Mouse (Mus musculus) cerebellum, adult 2 months (tissue): ENCODE data around the gene Lrp8. TPM values are rescaled to one million over a fixed set of nuclear protein-coding genes. Genes with fewer than 3 reads are reported as not detected.
A peak's percentile ranks its signal among the peaks of the same experiment; 100 is the strongest.

Experiments used
- DNase-seq, 2 experiments: peaks; one replicate each; pipeline ENCODE4 v3.0.0; 2021
- H3K27ac ChIP-seq: fragments of 200-500 bp; 2 replicates; pipeline ENCODE4 v1.5.1; 2012; ENCODE audit warnings: low read length, control low read depth, inconsistent platforms; ENCODE audit not compliant: insufficient read depth
- H3K27me3 ChIP-seq: fragments of 200-500 bp; 2 replicates; pipeline ENCODE4 v1.6.1; 2012; ENCODE audit warnings: inconsistent platforms, mild to moderate bottlenecking, low read length, moderate library complexity; ENCODE audit not compliant: control insufficient read depth, insufficient read depth
- H3K4me1 ChIP-seq: fragments of 200-500 bp; 2 replicates; pipeline ENCODE4 v1.6.1; 2011; ENCODE audit warnings: low read length; ENCODE audit not compliant: control insufficient read depth, insufficient read depth
- H3K4me3 ChIP-seq: fragments of 200-500 bp; replicated peaks from 2 replicates; pipeline ENCODE3; 2011; ENCODE audit warnings: mild to moderate bottlenecking, low read depth, low read length, control low read depth; ENCODE audit not compliant: insufficient read depth
- CTCF ChIP-seq: fragments of 200-500 bp; IDR thresholded peaks from 2 replicates; pipeline ENCODE4 v1.5.1; 2011; ENCODE audit warnings: low read depth, mild to moderate bottlenecking, control low read depth, low read length, moderate library complexity, borderline replicate concordance; ENCODE audit not compliant: insufficient read depth
- POLR2A ChIP-seq: fragments of 200-500 bp; IDR thresholded peaks from 2 replicates; pipeline ENCODE4 v1.6.1; 2011; ENCODE audit warnings: low read length, control low read depth, borderline replicate concordance; ENCODE audit not compliant: insufficient read depth
- WGBS: fragments of 180-500 bp; shearing (Covaris S2); methylation state at CpG from one replicate; pipeline ENCODE4 v1.1.7; 2018; 5-methylcytosine and 5-hydroxymethylcytosine counted together
- polyA plus RNA-seq: library from polyadenylated mRNA; depleted of rRNA; stranded (reverse); fragments of >200 nt; gene quantifications from 2 replicates; pipeline ENCODE4 v1.2.3, GENCODE M21; 2012

The Lrp8 gene
- polyA plus RNA-seq, 1 experiment: 55.4 TPM

DNA sequence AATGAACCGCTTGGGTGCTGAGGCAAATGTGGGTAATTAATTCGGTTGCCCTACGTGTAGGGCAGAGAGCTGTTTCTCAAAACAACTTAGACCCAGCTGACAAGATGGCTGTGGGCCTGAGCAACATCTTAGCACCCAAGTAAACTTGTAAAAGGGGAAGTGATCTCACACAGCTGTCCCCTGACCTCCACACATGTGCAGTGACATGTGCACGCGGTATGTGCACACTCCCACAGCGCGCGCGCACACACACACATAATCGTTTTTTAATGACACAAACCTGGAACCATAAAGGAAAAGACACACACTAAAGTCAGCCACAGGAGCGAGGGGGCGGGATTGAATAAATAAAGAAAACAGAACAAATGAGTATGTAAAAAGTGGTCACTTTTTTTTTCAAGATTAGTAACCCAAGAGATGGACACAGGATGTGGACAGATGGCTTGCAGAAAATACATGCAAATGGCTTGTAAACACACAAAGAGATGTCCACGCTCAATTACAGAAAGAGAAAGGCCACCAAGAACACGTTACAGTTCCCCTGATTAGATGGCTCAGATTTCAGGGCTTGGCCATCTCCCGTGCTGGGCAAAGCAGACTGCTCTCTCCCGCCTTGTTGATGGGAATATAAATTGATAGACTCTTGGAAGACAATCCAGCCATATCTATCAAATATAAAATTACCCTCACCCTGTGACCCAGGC, 29.8 kb upstream of the Lrp8 start:
- no peak for DNase-seq
- Histone ChIP-seq H3K4me1 (no peaks in the 10 kb centered on the region), H3K27me3 (no peaks in the 10 kb centered on the region), H3K27ac (no peak overlapping the region), H3K4me3 (no peak overlapping the region)
- no peak for TF ChIP-seq CTCF
- no peak for TF ChIP-seq POLR2A
- WGBS: 72% methylated on average over 16 of the region's 16 CpGs

DNA sequence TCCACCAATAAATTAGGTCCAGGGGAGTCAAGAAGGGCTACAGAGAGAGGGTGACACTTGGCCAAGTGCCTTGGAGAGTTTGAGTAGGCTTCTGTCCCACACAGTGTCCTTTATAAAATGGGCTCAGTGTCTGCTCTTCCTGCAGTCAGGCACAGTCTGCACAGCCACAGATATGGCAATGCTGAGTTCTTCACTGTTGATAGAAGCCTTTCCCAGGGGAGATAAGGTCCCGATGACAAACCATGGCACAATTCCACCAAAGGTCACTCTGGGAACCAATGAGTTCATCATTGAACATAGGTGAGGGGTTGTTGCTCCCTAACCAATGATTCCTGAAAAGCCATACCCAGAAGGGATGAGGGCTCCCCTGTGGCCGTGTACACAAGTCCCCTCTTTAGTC, 27.2 kb upstream of the Lrp8 start:
- 73% methylated on average over 2 of the region's 2 CpGs for WGBS

GRCm38 (mm10) chr4:107775672-107776071, 26.4 kb upstream of the Lrp8 start:
- WGBS: 43% methylated on average over 7 of the region's 7 CpGs
- DNase-seq: no peak

More for the DNA sequence above, 27.2 kb upstream of the Lrp8 start:
- Histone ChIP-seq H3K27me3 (no peaks in the 10 kb centered on the region), H3K4me3 (no peak overlapping the region), H3K27ac (no peak overlapping the region), H3K4me1 (no peaks in the 10 kb centered on the region)
- DNase-seq: no peak
- TF ChIP-seq CTCF (no peak), POLR2A (no peak)

DNA sequence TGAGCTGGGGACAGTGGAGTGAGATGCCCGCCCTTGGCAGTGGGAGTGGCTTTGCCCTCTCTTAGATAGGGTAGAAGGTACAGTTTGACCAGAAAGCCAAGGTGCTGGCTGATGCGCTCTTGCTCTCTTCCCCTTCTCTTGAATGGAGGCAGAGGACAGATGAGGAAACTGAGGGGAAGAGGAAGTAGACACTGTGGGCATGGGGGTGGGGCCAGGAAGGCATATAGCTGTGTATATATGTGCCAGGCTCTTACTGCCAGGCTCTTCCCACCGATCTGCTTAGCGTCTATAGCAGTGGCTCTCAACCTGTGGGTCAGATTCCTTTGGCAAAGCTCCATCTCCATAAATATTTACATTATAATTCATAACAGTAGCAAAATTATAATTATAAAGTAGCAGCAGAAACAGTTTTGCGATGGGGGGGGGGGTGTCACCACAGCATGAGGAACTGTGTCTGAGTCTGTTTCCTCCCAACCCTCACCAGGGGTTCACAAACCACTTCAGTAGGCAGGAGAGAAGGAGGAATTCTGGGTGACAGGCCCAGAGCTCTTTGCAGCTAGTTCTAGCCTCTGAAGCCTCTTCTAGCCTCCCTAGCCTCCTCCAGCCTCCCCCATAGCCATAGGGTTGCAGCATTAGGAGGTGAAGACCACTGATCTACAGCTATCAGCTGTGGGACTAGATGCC, 24.9 kb upstream of the Lrp8 start:
- Histone ChIP-seq H3K27me3 (no peaks in the 10 kb centered on the region), H3K4me1 (no peaks in the 10 kb centered on the region), H3K27ac (no peak overlapping the region), H3K4me3 (no peak overlapping the region)
- 95% methylated on average over 5 of the region's 5 CpGs for WGBS
- TF ChIP-seq CTCF (no peak), POLR2A (no peak)
- DNase-seq: no peak

More at GRCm38 (mm10) chr4:107775672-107776071, 26.4 kb upstream of the Lrp8 start:
- TF ChIP-seq CTCF (no peak), POLR2A (no peak)
- no peaks in the 10 kb centered on the region for H3K4me1 ChIP-seq
- H3K27ac ChIP-seq: no peak overlapping the region
- H3K27me3 ChIP-seq: no peaks in the 10 kb centered on the region
- no peak overlapping the region for H3K4me3 ChIP-seq

GRCm38 (mm10) chr4:107783541-107783940, 18.5 kb upstream of the Lrp8 start:
- Histone ChIP-seq H3K27me3 (no peaks in the 10 kb centered on the region), H3K4me3 (no peak overlapping the region), H3K27ac (no peak overlapping the region), H3K4me1 (peaks cover 2% of the 10 kb centered on the region; the same call in 1 of the 2 replicates)
- TF ChIP-seq POLR2A (no peak), CTCF (no peak)
- no peak for DNase-seq
- 70% methylated on average over 10 of the region's 10 CpGs for WGBS

GRCm38 (mm10) chr4:107788841-107789240, 13.2 kb upstream of the Lrp8 start:
- no peak for DNase-seq
- Histone ChIP-seq H3K27me3 (no peaks in the 10 kb centered on the region), H3K27ac (no peak overlapping the region), H3K4me1 (peaks cover 2% of the 10 kb centered on the region; the same call in 1 of the 2 replicates), H3K4me3 (no peak overlapping the region)
- 79% methylated on average over 6 of the region's 6 CpGs for WGBS
- no peak for TF ChIP-seq CTCF
- no peak for TF ChIP-seq POLR2A

GRCm38 (mm10) chr4:107800801-107801200, 1.3 kb upstream of the Lrp8 start:
- H3K27ac ChIP-seq: no peak overlapping the region
- DNase-seq: no peak
- TF ChIP-seq POLR2A: no peak
- no peak for TF ChIP-seq CTCF
- no peak overlapping the region for H3K4me3 ChIP-seq
- WGBS: 83% methylated on average over 6 of the region's 6 CpGs
- no peaks in the 10 kb centered on the region for H3K27me3 ChIP-seq
- peaks cover 8% of the 10 kb centered on the region for H3K4me1 ChIP-seq

GRCm38 (mm10) chr4:107801366-107802184, 486 bp upstream of the Lrp8 start:
- Histone ChIP-seq H3K27me3 (no peaks in the 10 kb centered on the region), H3K27ac (peak overlapping the region; percentile 92), H3K4me3 (peak overlapping the region; percentile 89), H3K4me1 (peaks cover 13% of the 10 kb centered on the region)
- DNase-seq: peak; percentile 90 to 91
- WGBS: 3% methylated on average over 32 of the region's 41 CpGs
- TF ChIP-seq POLR2A (peak; percentile 85), CTCF (no peak; the same call in 1 of the 2 replicates)
